Mouse (Mus musculus): ENCODE results near the gene Trip12.
A peak's percentile ranks its signal among the peaks of the same experiment; 100 is the strongest.

The Trip12 gene

GRCm38 (mm10) chr1:84860360-84861254 is 20.3 kb upstream of the Trip12 start:
- DNase-seq (ENCODE audit: extremely low spot score, low read depth, low spot score): no peak

- no peak for DNase-seq (ENCODE audit: extremely low spot score, low read depth, low spot score)
Measured at GRCm38 (mm10) chr1:84859597-84859996, 19.3 kb upstream of the Trip12 start.

- no peak for DNase-seq (ENCODE audit: extremely low spot score, low read depth, low spot score)
Measured at GRCm38 (mm10) chr1:84855756-84856155, 15.4 kb upstream of the Trip12 start.

- DNase-seq (ENCODE audit: extremely low spot score, low read depth, low spot score): no peak
Measured at GRCm38 (mm10) chr1:84854966-84855365, 14.7 kb upstream of the Trip12 start.

- no peak for DNase-seq (ENCODE audit: extremely low spot score, low read depth, low spot score)
Measured at GRCm38 (mm10) chr1:84853721-84854120, 13.4 kb upstream of the Trip12 start.

- DNase-seq (ENCODE audit: extremely low spot score, low read depth, low spot score): no peak
Measured at GRCm38 (mm10) chr1:84851512-84852235, 11.4 kb upstream of the Trip12 start.

- no peak for DNase-seq (ENCODE audit: extremely low spot score, low read depth, low spot score)
Measured at GRCm38 (mm10) chr1:84850471-84850870, 10.2 kb upstream of the Trip12 start.

GRCm38 (mm10) chr1:84849804-84850203 is 9.5 kb upstream of the Trip12 start:
- no peak for DNase-seq (ENCODE audit: extremely low spot score, low read depth, low spot score)

- no peak for DNase-seq (ENCODE audit: extremely low spot score, low read depth, low spot score)
Measured at GRCm38 (mm10) chr1:84848801-84849455, 8.6 kb upstream of the Trip12 start.

GRCm38 (mm10) chr1:84848335-84848734 is 8.0 kb upstream of the Trip12 start:
- no peak for DNase-seq (ENCODE audit: extremely low spot score, low read depth, low spot score)

- DNase-seq (ENCODE audit: extremely low spot score, low read depth, low spot score): no peak
Measured at GRCm38 (mm10) chr1:84847698-84848097, 7.4 kb upstream of the Trip12 start.

- DNase-seq (ENCODE audit: extremely low spot score, low read depth, low spot score): no peak
Measured at GRCm38 (mm10) chr1:84843366-84843765, 3.0 kb upstream of the Trip12 start.

- DNase-seq (ENCODE audit: extremely low spot score, low read depth, low spot score): no peak
Measured at GRCm38 (mm10) chr1:84841061-84841460, 745 bp upstream of the Trip12 start.

GRCm38 (mm10) chr1:84839309-84840017 is 853 bp downstream of the Trip12 start, which contains the start of gene Fbxo36:
Gene Fbxo36, plus strand, starts transcription at chr1:84839841.
- peak; percentile 83 for DNase-seq (ENCODE audit: extremely low spot score, low read depth, low spot score)

GRCm38 (mm10) chr1:84838621-84839151 is 1.6 kb downstream of the Trip12 start:
- no peak for DNase-seq (ENCODE audit: extremely low spot score, low read depth, low spot score)

- no peak for DNase-seq (ENCODE audit: extremely low spot score, low read depth, low spot score)
Measured at GRCm38 (mm10) chr1:84838156-84838555, 2.2 kb downstream of the Trip12 start.

- DNase-seq (ENCODE audit: extremely low spot score, low read depth, low spot score): no peak
Measured at GRCm38 (mm10) chr1:84837523-84838145, 2.7 kb downstream of the Trip12 start.

- DNase-seq (ENCODE audit: extremely low spot score, low read depth, low spot score): no peak
Measured at GRCm38 (mm10) chr1:84825091-84825490, 15.2 kb downstream of the Trip12 start.

GRCm38 (mm10) chr1:84817596-84817995 is 22.7 kb downstream of the Trip12 start:
- DNase-seq (ENCODE audit: extremely low spot score, low read depth, low spot score): no peak

- DNase-seq (ENCODE audit: extremely low spot score, low read depth, low spot score): no peak
Measured at GRCm38 (mm10) chr1:84803788-84804187, 36.5 kb downstream of the Trip12 start.
